Mouse (Mus musculus) CH12.LX (cell line): ENCODE results near the gene Trim11. TPM values are rescaled to one million over a fixed set of nuclear protein-coding genes. Genes with fewer than 3 reads are reported as not detected.

Experiments used
- DNase-seq: peaks from one replicate; pipeline ENCODE4 v3.0.0-alpha.2; 2013; ENCODE audit errors: extremely low read depth
- H3K27ac ChIP-seq: 2 replicates; pipeline ENCODE4 v1.5.1; 2012; ENCODE audit warnings: low read depth, mild to moderate bottlenecking, control low read depth, moderate library complexity; ENCODE audit not compliant: insufficient read depth
- H3K27me3 ChIP-seq: replicated peaks from 2 replicates; pipeline ENCODE3; 2012; ENCODE audit warnings: inconsistent platforms
- H3K36me3 ChIP-seq, 2 experiments: replicated peaks in 1 of 2; 2 replicates each; pipeline versions ENCODE3 to v1.6.1; 2012; ENCODE audit warnings: inconsistent platforms in 1 of 2, low read length in 1 of 2, mild to moderate bottlenecking in 1 of 2, mixed read lengths in 1 of 2, moderate library complexity in 1 of 2; ENCODE audit not compliant: control insufficient read depth in 1 of 2, insufficient read depth in 1 of 2
- H3K4me1 ChIP-seq, 2 experiments: 2 replicates each; pipeline ENCODE4 v1.6.1; 2012; ENCODE audit warnings: inconsistent platforms in 1 of 2, moderate library complexity in 1 of 2; ENCODE audit not compliant: insufficient read depth in 2 of 2, control insufficient read depth in 1 of 2
- H3K4me2 ChIP-seq: 2 replicates; pipeline ENCODE4 v1.6.1; 2012; ENCODE audit warnings: low read depth, mild to moderate bottlenecking, control low read depth; ENCODE audit not compliant: poor library complexity, insufficient read depth, severe bottlenecking
- H3K4me3 ChIP-seq, 3 experiments: fragments of 150-350 bp in 1 of 3; sonication (generic) in 1 of 3; replicated peaks in 1 of 3; 2 replicates each; pipeline versions ENCODE3 to v1.5.1; 2011 to 2012; ENCODE audit warnings: low read depth in 2 of 3, low read length in 2 of 3, mild to moderate bottlenecking in 2 of 3, moderate library complexity in 2 of 3, control low read depth in 1 of 3, improper control_type of control experiment in 1 of 3, inconsistent platforms in 1 of 3, mixed read lengths in 1 of 3; ENCODE audit not compliant: poor library complexity in 1 of 3
- H3K79me2 ChIP-seq: replicated peaks from 2 replicates; pipeline ENCODE4 v1.6.1; 2012; ENCODE audit warnings: mild to moderate bottlenecking, moderate library complexity; ENCODE audit not compliant: control insufficient read depth, poor library complexity, insufficient read depth, severe bottlenecking; ENCODE audit errors: extremely low read depth
- H3K9ac ChIP-seq: 2 replicates; pipeline ENCODE4 v1.6.1; 2012; ENCODE audit warnings: low read depth, mild to moderate bottlenecking, control low read depth, moderate library complexity; ENCODE audit not compliant: insufficient read depth
- H3K9me3 ChIP-seq: replicated peaks from 2 replicates; pipeline ENCODE3; 2012; ENCODE audit warnings: low read length, inconsistent platforms, mixed read lengths
- BHLHE40 ChIP-seq: IDR thresholded peaks from 2 replicates; pipeline ENCODE4 v1.6.1; 2011; ENCODE audit warnings: mild to moderate bottlenecking, low read depth, low read length, improper control_type of control experiment
- CTCF ChIP-seq, 2 experiments: IDR thresholded peaks in 1 of 2; conservative IDR thresholded peaks in 1 of 2; 2 replicates each; pipeline ENCODE4 v1.5.1; 2011 to 2012; ENCODE audit warnings: low read depth in 2 of 2, low read length in 2 of 2, improper control_type of control experiment in 1 of 2, inconsistent platforms in 1 of 2, mild to moderate bottlenecking in 1 of 2, moderate library complexity in 1 of 2
- ELF1 ChIP-seq: IDR thresholded peaks from 2 replicates; pipeline ENCODE4 v1.6.1; 2014; ENCODE audit warnings: low read depth, mild to moderate bottlenecking, inconsistent platforms, low read length, improper control_type of control experiment
- EP300 ChIP-seq: IDR thresholded peaks from 2 replicates; pipeline ENCODE4 v1.6.1; 2011; ENCODE audit warnings: low read length, improper control_type of control experiment
- ETS1 ChIP-seq: conservative IDR thresholded peaks from 2 replicates; pipeline ENCODE4 v1.6.1; 2012; ENCODE audit warnings: low read depth, mild to moderate bottlenecking, inconsistent platforms, low read length, improper control_type of control experiment, moderate library complexity
- GABPA ChIP-seq: IDR thresholded peaks from 2 replicates; pipeline ENCODE4 v1.6.1; 2012; ENCODE audit warnings: low read depth, low read length, improper control_type of control experiment, inconsistent platforms; ENCODE audit not compliant: insufficient replicate concordance
- HCFC1 ChIP-seq: IDR thresholded peaks from 2 replicates; pipeline ENCODE4 v1.6.1; 2012; ENCODE audit warnings: low read depth, mild to moderate bottlenecking, inconsistent platforms, low read length, improper control_type of control experiment
- IRF4 ChIP-seq: IDR thresholded peaks from 2 replicates; pipeline ENCODE4 v1.6.1; 2014; ENCODE audit warnings: low read depth, mild to moderate bottlenecking, inconsistent platforms, low read length, improper control_type of control experiment
- KAT2A ChIP-seq: IDR thresholded peaks from 2 replicates; pipeline ENCODE4 v1.6.1; 2012; ENCODE audit warnings: low read length, improper control_type of control experiment, inconsistent platforms; ENCODE audit not compliant: insufficient replicate concordance
- MAFK ChIP-seq: IDR thresholded peaks from 2 replicates; pipeline ENCODE4 v1.6.1; 2011; ENCODE audit warnings: low read length, improper control_type of control experiment; ENCODE audit not compliant: insufficient replicate concordance
- MAX ChIP-seq: IDR thresholded peaks from 2 replicates; pipeline ENCODE4 v1.6.1; 2011; ENCODE audit warnings: low read length, improper control_type of control experiment
- MEF2A ChIP-seq: IDR thresholded peaks from 2 replicates; pipeline ENCODE4 v1.6.1; 2014; ENCODE audit warnings: low read depth, mild to moderate bottlenecking, inconsistent platforms, low read length, improper control_type of control experiment, borderline replicate concordance
- NRF1 ChIP-seq: IDR thresholded peaks from 2 replicates; pipeline ENCODE4 v1.6.1; 2014; ENCODE audit warnings: low read depth, mild to moderate bottlenecking, inconsistent platforms, low read length, improper control_type of control experiment, moderate library complexity
- PAX5 ChIP-seq: IDR thresholded peaks from 2 replicates; pipeline ENCODE4 v1.6.1; 2012; ENCODE audit warnings: low read length, inconsistent platforms, mixed read lengths
- POLR2A ChIP-seq: IDR thresholded peaks from 2 replicates; pipeline ENCODE4 v1.6.1; 2011; ENCODE audit warnings: low read depth, mild to moderate bottlenecking, improper control_type of control experiment, low read length
- RCOR1 ChIP-seq: conservative IDR thresholded peaks from 2 replicates; pipeline ENCODE4 v1.6.1; 2012; ENCODE audit warnings: low read depth, mild to moderate bottlenecking, inconsistent platforms, low read length, improper control_type of control experiment
- TBP ChIP-seq: conservative IDR thresholded peaks from 2 replicates; pipeline ENCODE4 v1.6.1; 2011; ENCODE audit warnings: low read depth, low read length, improper control_type of control experiment
- TCF12 ChIP-seq: IDR thresholded peaks from 2 replicates; pipeline ENCODE4 v1.6.1; 2014; ENCODE audit warnings: low read depth, mild to moderate bottlenecking, inconsistent platforms, low read length, improper control_type of control experiment
- USF1 ChIP-seq: IDR thresholded peaks from 2 replicates; pipeline ENCODE4 v1.6.1; 2014; ENCODE audit warnings: low read depth, mild to moderate bottlenecking, inconsistent platforms, low read length, improper control_type of control experiment
- ZMIZ1 ChIP-seq: IDR thresholded peaks from 2 replicates; pipeline ENCODE4 v1.6.1; 2012; ENCODE audit warnings: low read depth, mild to moderate bottlenecking, inconsistent platforms, low read length, improper control_type of control experiment
- dilution Hi-C: fragments of 300-500 bp; cut with MboI; formaldehyde crosslinking; loops from 2 replicates; pipeline ENCODE4 v1.14.3; 2020; ENCODE audit warnings: low sequenced_read_pairs; ENCODE audit not compliant: extremely low pct_unique_long_range_greater_than_20kb, extremely low pct_ligation_motif_present
- in situ Hi-C: fragments of 300-500 bp; cut with MboI; formaldehyde crosslinking; loops from 3 replicates; pipeline ENCODE4 v1.14.3; 2019; ENCODE audit warnings: low sequenced_read_pairs, low pct_ligation_motif_present, low pct_unique_long_range_greater_than_20kb, mixed read lengths
- polyA plus RNA-seq: library from polyadenylated mRNA; unstranded; fragments of >175 nt; gene quantifications from 2 replicates; pipeline ENCODE4 v1.2.1, GENCODE M21; 2012; ENCODE audit warnings: low read depth; ENCODE audit not compliant: insufficient read length
- total RNA-seq, 2 experiments: library from RNA; depleted of rRNA; stranded (reverse); fragments of 300-350 nt in 1 of 2; fragments of >200 nt in 1 of 2; gene quantifications; 2 replicates each; pipeline ENCODE4 v1.2.3; 2012 to 2014

The Trim11 gene
- total and polyA plus RNA-seq, 3 experiments = 21.8 to 33.2 (median 23.2) TPM

- peaks cover 10% of the 10 kb centered on the region for H3K27me3 ChIP-seq
- dilution Hi-C loops = no loop called here
- in situ Hi-C loops = no loop called here
- no peak overlapping the region for H3K4me3 ChIP-seq
- TF ChIP-seq MAX (no peak), POLR2A (no peak), BHLHE40 (no peak), EP300 (no peak), ZMIZ1 (no peak), IRF4 (no peak), CTCF (conservative IDR thresholded peaks at IDR 0.05 in 1 of 2, IDR thresholded peaks at IDR 0.05 in 1 of 2; ENCODE audit: low read depth in 2 of 2, low read length in 2 of 2) (no peak), MAFK (no peak), KAT2A (no peak), RCOR1 (no peak), GABPA (no peak), HCFC1 (no peak), PAX5 (no peak), TCF12 (no peak), USF1 (no peak), ETS1 (no peak)
- H3K36me3 ChIP-seq = peaks cover 33 to 38% of the 10 kb centered on the region in 2 experiments
- H3K9ac ChIP-seq = no peak overlapping the region
- no peaks in the 10 kb centered on the region for H3K9me3 ChIP-seq
- no peak overlapping the region for H3K27ac ChIP-seq
- peaks cover 0 to 4% of the 10 kb centered on the region in 2 experiments; a peak in 2 of 4 replicates for H3K4me1 ChIP-seq
- H3K4me2 ChIP-seq = no peak overlapping the region
- H3K79me2 ChIP-seq = no peaks in the 10 kb centered on the region
- DNase-seq = no peak
Measured at GRCm38 (mm10) chr11:58929055-58929454, 48.8 kb upstream of the Trim11 start.

- dilution Hi-C loops (no loop called here), in situ Hi-C loops (no loop called here)
- DNase-seq = no peak
- H3K79me2 ChIP-seq = no peaks in the 10 kb centered on the region
- no peaks in the 10 kb centered on the region for H3K9me3 ChIP-seq
- H3K4me2 ChIP-seq = no peak overlapping the region
- H3K4me3 ChIP-seq = no peak overlapping the region
- peaks cover 37 to 44% of the 10 kb centered on the region in 2 experiments for H3K36me3 ChIP-seq
- H3K27me3 ChIP-seq = peaks cover 10% of the 10 kb centered on the region
- H3K27ac ChIP-seq = no peak overlapping the region
- no peak overlapping the region for H3K9ac ChIP-seq
- no peak for TF ChIP-seq ELF1
- no peak for TF ChIP-seq TBP
- TF ChIP-seq PAX5 = no peak
- TF ChIP-seq HCFC1 = no peak
- TF ChIP-seq NRF1 = no peak
- TF ChIP-seq RCOR1 = no peak
- no peak for TF ChIP-seq ZMIZ1
- no peak for TF ChIP-seq BHLHE40
- no peak for TF ChIP-seq USF1
- TF ChIP-seq MEF2A = no peak
- TF ChIP-seq TCF12 = no peak
- peaks cover 0 to 4% of the 10 kb centered on the region in 2 experiments; a peak in 2 of 4 replicates for H3K4me1 ChIP-seq
Measured at GRCm38 (mm10) chr11:58929641-58930040, 48.3 kb upstream of the Trim11 start.
